Mouse (Mus musculus) liver, embryonic 12.5 days (tissue): ENCODE measurements around the gene Oxt. TPM values are rescaled to one million over a fixed set of nuclear protein-coding genes. Genes with fewer than 3 reads are reported as not detected.

Experiments
- ATAC-seq: fragments of 200-750 bp; cut with Nextera tagmentation; 2 replicates; pipeline ENCODE4 v1.8.0; 2017; ENCODE audit warnings: moderate number of reproducible peaks, mild to moderate bottlenecking, moderate library complexity
- H3K27ac ChIP-seq: fragments of 300-500 bp; sonication (generic); 2 replicates; pipeline ENCODE4 v1.5.1; 2016; ENCODE audit warnings: mild to moderate bottlenecking
- H3K27me3 ChIP-seq: fragments of 300-500 bp; sonication (generic); replicated peaks from 2 replicates; pipeline ENCODE4 v1.6.1; 2016; ENCODE audit warnings: mild to moderate bottlenecking, moderate library complexity
- H3K36me3 ChIP-seq: fragments of 300-500 bp; sonication (generic); 2 replicates; pipeline ENCODE4 v1.6.1; 2016; ENCODE audit warnings: mild to moderate bottlenecking, moderate library complexity
- H3K4me1 ChIP-seq: fragments of 300-500 bp; sonication (generic); 2 replicates; pipeline ENCODE4 v1.6.1; 2016
- H3K4me2 ChIP-seq: fragments of 300-500 bp; sonication (generic); 2 replicates; pipeline ENCODE4 v1.6.1; 2016; ENCODE audit warnings: mild to moderate bottlenecking, moderate library complexity
- H3K4me3 ChIP-seq: fragments of 300-500 bp; sonication (generic); 2 replicates; pipeline ENCODE4 v1.5.1; 2016; ENCODE audit warnings: mild to moderate bottlenecking, moderate library complexity
- H3K9ac ChIP-seq: fragments of 300-500 bp; sonication (generic); 2 replicates; pipeline ENCODE4 v1.6.1; 2016; ENCODE audit warnings: mild to moderate bottlenecking, moderate library complexity
- H3K9me3 ChIP-seq: fragments of 300-500 bp; sonication (generic); replicated peaks from 2 replicates; pipeline ENCODE4 v1.6.1; 2016; ENCODE audit warnings: mild to moderate bottlenecking, moderate library complexity
- WGBS: fragments of 180-500 bp; shearing (Covaris S2); methylation state at CpG from one replicate; pipeline ENCODE4 v1.1.7; 2016; ENCODE audit not compliant: insufficient replicate concordance; 5-methylcytosine and 5-hydroxymethylcytosine counted together
- polyA plus RNA-seq: library from polyadenylated mRNA; unstranded; fragments of >200 nt; fragmentation: Nextera tagmentation; extraction: Ambion mirVana; gene quantifications from 2 replicates; pipeline ENCODE4 v1.2.1, GENCODE M21; 2016

The Oxt gene
- not detected in 2 replicates for polyA plus RNA-seq

GRCm38 (mm10) chr2:130575873-130576272 lies at the start of gene Oxt:
Oxt (plus strand) TSS chr2:130576173.
- H3K27ac ChIP-seq = no peak within 1 kb of the TSS
- H3K4me2 ChIP-seq = peak within 1 kb of the TSS; percentile 40
- H3K9me3 ChIP-seq = no peaks in the 10 kb centered on the region
- H3K27me3 ChIP-seq = peaks cover 84% of the 10 kb centered on the region
- no peak for ATAC-seq
- H3K4me3 ChIP-seq = peak within 1 kb of the TSS; percentile 24
- H3K4me1 ChIP-seq = peaks cover 21% of the 10 kb centered on the region
- H3K9ac ChIP-seq = no peak within 1 kb of the TSS
- WGBS = 56% methylated on average over 9 of the region's 9 CpGs
- H3K36me3 ChIP-seq = no peaks in the 10 kb centered on the region

- no peak for ATAC-seq
- Histone ChIP-seq H3K9me3 (no peaks in the 10 kb centered on the region), H3K36me3 (peaks cover 64% of the 10 kb centered on the region), H3K4me2 (no peak overlapping the region), H3K9ac (no peak overlapping the region), H3K4me3 (no peak overlapping the region), H3K27ac (no peak overlapping the region), H3K4me1 (no peaks in the 10 kb centered on the region), H3K27me3 (no peaks in the 10 kb centered on the region)
- WGBS = 83% methylated on average over 6 of the region's 6 CpGs
These were observed 47.5 kb upstream of the Oxt start for GRCm38 (mm10) chr2:130528457-130528856.

GRCm38 (mm10) chr2:130529290-130529689 lies 46.7 kb upstream of the Oxt start:
- Histone ChIP-seq H3K36me3 (peaks cover 66% of the 10 kb centered on the region), H3K9me3 (no peaks in the 10 kb centered on the region), H3K4me2 (no peak overlapping the region), H3K27ac (no peak overlapping the region), H3K4me3 (no peak overlapping the region), H3K27me3 (no peaks in the 10 kb centered on the region), H3K4me1 (no peaks in the 10 kb centered on the region), H3K9ac (no peak overlapping the region)
- 76% methylated on average over 2 of the region's 2 CpGs for WGBS
- no peak for ATAC-seq

GRCm38 (mm10) chr2:130529925-130530324 lies 46.0 kb upstream of the Oxt start:
- Histone ChIP-seq H3K4me2 (no peak overlapping the region), H3K9ac (no peak overlapping the region), H3K36me3 (peaks cover 66% of the 10 kb centered on the region), H3K4me3 (no peak overlapping the region), H3K9me3 (no peaks in the 10 kb centered on the region), H3K4me1 (no peaks in the 10 kb centered on the region), H3K27me3 (no peaks in the 10 kb centered on the region), H3K27ac (no peak overlapping the region)
- WGBS = 85% methylated on average over 7 of the region's 7 CpGs
- ATAC-seq = no peak

- H3K4me2 ChIP-seq = no peak overlapping the region
- WGBS = 81% methylated on average over 2 of the region's 2 CpGs
- H3K27me3 ChIP-seq = no peaks in the 10 kb centered on the region
- H3K27ac ChIP-seq = no peak overlapping the region
- H3K36me3 ChIP-seq = peaks cover 74% of the 10 kb centered on the region
- no peaks in the 10 kb centered on the region for H3K4me1 ChIP-seq
- H3K4me3 ChIP-seq = no peak overlapping the region
- H3K9me3 ChIP-seq = no peaks in the 10 kb centered on the region
- H3K9ac ChIP-seq = no peak overlapping the region
- no peak for ATAC-seq
These were observed 43.8 kb upstream of the Oxt start for GRCm38 (mm10) chr2:130532201-130532600.

GRCm38 (mm10) chr2:130535017-130535416 lies 41.0 kb upstream of the Oxt start:
- Histone ChIP-seq H3K9me3 (no peaks in the 10 kb centered on the region), H3K27ac (no peak overlapping the region), H3K4me2 (no peak overlapping the region), H3K4me3 (no peak overlapping the region), H3K4me1 (peaks cover 10% of the 10 kb centered on the region; the same call in 1 of the 2 replicates), H3K27me3 (no peaks in the 10 kb centered on the region), H3K9ac (no peak overlapping the region), H3K36me3 (peaks cover 82% of the 10 kb centered on the region)
- ATAC-seq = no peak
- WGBS = 75% methylated on average over 6 of the region's 6 CpGs

- no peak for ATAC-seq
- no peak overlapping the region for H3K9ac ChIP-seq
- peaks cover 10% of the 10 kb centered on the region; the same call in 1 of the 2 replicates for H3K4me1 ChIP-seq
- no peak overlapping the region for H3K4me2 ChIP-seq
- H3K27ac ChIP-seq = no peak overlapping the region
- no peaks in the 10 kb centered on the region for H3K9me3 ChIP-seq
- 76% methylated on average over 3 of the region's 3 CpGs for WGBS
- H3K4me3 ChIP-seq = no peak overlapping the region
- peaks cover 91% of the 10 kb centered on the region for H3K36me3 ChIP-seq
- no peaks in the 10 kb centered on the region for H3K27me3 ChIP-seq
These were observed 39.1 kb upstream of the Oxt start for GRCm38 (mm10) chr2:130536890-130537289.

- H3K4me2 ChIP-seq = no peak overlapping the region
- peaks cover 10% of the 10 kb centered on the region; the same call in 1 of the 2 replicates for H3K4me1 ChIP-seq
- H3K9ac ChIP-seq = no peak overlapping the region
- H3K9me3 ChIP-seq = no peaks in the 10 kb centered on the region
- no peaks in the 10 kb centered on the region for H3K27me3 ChIP-seq
- no peak overlapping the region for H3K27ac ChIP-seq
- ATAC-seq = no peak; the same call in 1 of the 2 replicates
- H3K36me3 ChIP-seq = peaks cover 91% of the 10 kb centered on the region
- 63% methylated on average over 8 of the region's 8 CpGs for WGBS
- H3K4me3 ChIP-seq = no peak overlapping the region
These were observed 37.0 kb upstream of the Oxt start for GRCm38 (mm10) chr2:130538876-130539546.

- peaks cover 13% of the 10 kb centered on the region for H3K4me1 ChIP-seq
- H3K9ac ChIP-seq = no peak overlapping the region
- no peak for ATAC-seq
- H3K9me3 ChIP-seq = no peaks in the 10 kb centered on the region
- H3K4me3 ChIP-seq = no peak overlapping the region
- H3K36me3 ChIP-seq = peaks cover 94% of the 10 kb centered on the region
- WGBS = 73% methylated on average over 9 of the region's 9 CpGs
- H3K4me2 ChIP-seq = no peak overlapping the region
- H3K27me3 ChIP-seq = no peaks in the 10 kb centered on the region
- no peak overlapping the region for H3K27ac ChIP-seq
These were observed 35.7 kb upstream of the Oxt start for GRCm38 (mm10) chr2:130540266-130540665.

- Histone ChIP-seq H3K9ac (no peak overlapping the region), H3K9me3 (no peaks in the 10 kb centered on the region), H3K27me3 (no peaks in the 10 kb centered on the region), H3K4me2 (no peak overlapping the region), H3K4me1 (peaks cover 23% of the 10 kb centered on the region), H3K4me3 (no peak overlapping the region), H3K27ac (no peak overlapping the region; the same call in 1 of the 2 replicates), H3K36me3 (peaks cover 92% of the 10 kb centered on the region)
- WGBS = 49% methylated on average over 8 of the region's 8 CpGs
- ATAC-seq = peak; percentile 90
These were observed 29.0 kb upstream of the Oxt start for GRCm38 (mm10) chr2:130546957-130547356.

GRCm38 (mm10) chr2:130554841-130555240 lies 21.1 kb upstream of the Oxt start:
- H3K4me2 ChIP-seq = no peak overlapping the region
- no peak for ATAC-seq
- no peaks in the 10 kb centered on the region for H3K4me1 ChIP-seq
- H3K9ac ChIP-seq = no peak overlapping the region
- 71% methylated on average over 7 of the region's 7 CpGs for WGBS
- no peaks in the 10 kb centered on the region for H3K27me3 ChIP-seq
- no peak overlapping the region for H3K27ac ChIP-seq
- no peak overlapping the region for H3K4me3 ChIP-seq
- H3K36me3 ChIP-seq = peaks cover 74% of the 10 kb centered on the region
- H3K9me3 ChIP-seq = no peaks in the 10 kb centered on the region

- no peak overlapping the region for H3K4me2 ChIP-seq
- peaks cover 63% of the 10 kb centered on the region for H3K36me3 ChIP-seq
- H3K4me3 ChIP-seq = no peak overlapping the region
- no peak for ATAC-seq
- H3K27me3 ChIP-seq = no peaks in the 10 kb centered on the region
- H3K9me3 ChIP-seq = no peaks in the 10 kb centered on the region
- H3K4me1 ChIP-seq = no peaks in the 10 kb centered on the region
- WGBS = 70% methylated on average over 1 of the region's 1 CpGs
- H3K9ac ChIP-seq = no peak overlapping the region
- H3K27ac ChIP-seq = no peak overlapping the region
These were observed 19.7 kb upstream of the Oxt start for GRCm38 (mm10) chr2:130556292-130556691.

GRCm38 (mm10) chr2:130557462-130557861 lies 18.5 kb upstream of the Oxt start:
- no peak overlapping the region for H3K27ac ChIP-seq
- H3K4me2 ChIP-seq = no peak overlapping the region
- peaks cover 2% of the 10 kb centered on the region; the same call in 1 of the 2 replicates for H3K4me1 ChIP-seq
- WGBS = 86% methylated on average over 2 of the region's 2 CpGs
- H3K9ac ChIP-seq = no peak overlapping the region
- H3K4me3 ChIP-seq = no peak overlapping the region
- no peak for ATAC-seq
- H3K9me3 ChIP-seq = no peaks in the 10 kb centered on the region
- no peaks in the 10 kb centered on the region for H3K27me3 ChIP-seq
- peaks cover 51% of the 10 kb centered on the region for H3K36me3 ChIP-seq
